Mouse (Mus musculus) cerebellum, adult 11-12 months (tissue): ENCODE measurements around the gene Qars.
A peak's percentile ranks its signal among the peaks of the same experiment; 100 is the strongest.

ENCODE experiments used
- DNase-seq: peaks from one replicate; pipeline ENCODE4 v3.0.0; 2022

Qars gene

DNA sequence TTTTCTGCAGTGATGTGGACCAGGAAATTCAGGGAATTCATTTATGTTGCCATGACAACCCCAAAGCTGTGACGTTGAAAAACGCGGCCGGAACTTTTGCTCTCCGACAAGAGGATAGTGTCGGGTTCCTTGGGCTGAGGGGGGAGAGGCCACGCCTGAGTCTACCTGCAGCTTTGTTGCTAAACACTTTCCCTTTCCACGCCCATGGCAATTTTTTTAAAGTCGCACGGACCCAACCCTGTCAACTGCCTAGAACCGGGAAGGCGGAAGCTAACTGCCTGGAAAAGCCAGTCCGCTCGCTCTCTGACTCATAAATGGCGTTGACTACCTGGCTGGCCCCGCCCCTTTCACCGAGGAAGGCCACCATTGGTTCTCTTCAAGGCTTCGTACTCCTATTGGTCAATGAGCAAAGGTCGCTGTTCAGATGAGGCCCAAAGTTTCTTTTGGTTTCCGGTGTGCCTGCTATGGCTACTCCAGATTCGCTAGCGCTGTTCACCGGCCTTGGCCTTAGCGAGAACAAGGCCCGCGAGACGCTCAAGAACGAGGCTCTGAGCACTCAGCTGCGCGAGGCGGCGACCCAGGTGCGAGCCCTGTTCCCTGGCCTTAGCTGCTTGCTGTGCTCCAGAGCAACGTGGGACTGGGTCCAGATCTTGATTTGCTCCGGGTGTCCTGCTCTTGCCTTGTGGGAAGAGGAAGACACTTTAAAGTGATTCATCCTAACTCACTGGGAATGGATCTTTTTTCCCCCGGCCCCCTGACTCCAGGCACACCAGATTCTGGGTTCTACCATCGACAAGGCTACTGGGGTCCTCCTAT is at the start of gene Qars:
Gene Qars (plus strand): TSS at position 88 of the 816 bp plus-strand sequence.
- peak; percentile 92 for DNase-seq

DNA sequence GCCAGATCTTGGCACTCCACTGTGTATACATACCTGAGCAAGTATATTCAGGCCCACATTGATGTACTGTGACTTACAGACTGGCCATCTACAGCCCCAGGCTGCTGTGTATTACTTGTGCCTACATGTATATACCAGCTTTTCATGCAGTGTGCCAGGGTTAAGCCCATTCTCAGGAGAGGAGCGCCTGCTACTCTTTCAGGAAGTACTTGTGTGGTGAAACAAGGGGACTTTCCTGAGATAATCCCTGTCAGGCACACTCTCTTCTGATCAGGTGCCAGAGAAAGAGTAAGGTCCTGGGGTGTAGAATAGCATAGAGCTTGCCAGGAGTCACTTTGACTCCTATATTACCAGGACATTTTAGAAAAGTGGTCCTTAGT is 47.6 kb upstream of the Qars start:
- DNase-seq, result no peak

GRCm38 (mm10) chr9:108460319-108461178 is 47.0 kb upstream of the Qars start, which contains the start of gene Ccdc71:
Gene Ccdc71, plus strand, starts transcription at chr9:108460527.
- DNase-seq, result peak; percentile 86

GRCm38 (mm10) chr9:108461181-108461631 is 46.3 kb upstream of the Qars start, which contains the start of gene Klhdc8b:
Gene Klhdc8b, minus strand, starts transcription at chr9:108461581.
- no peak for DNase-seq

- no peak for DNase-seq
Observed at GRCm38 (mm10) chr9:108461675-108462074, 45.8 kb upstream of the Qars start.

GRCm38 (mm10) chr9:108462192-108462591 is 45.3 kb upstream of the Qars start:
- DNase-seq, result no peak

GRCm38 (mm10) chr9:108463713-108464112 is 43.8 kb upstream of the Qars start:
- DNase-seq, result no peak

GRCm38 (mm10) chr9:108466219-108466618 is 41.3 kb upstream of the Qars start:
- no peak for DNase-seq

GRCm38 (mm10) chr9:108469430-108469829 is 38.1 kb upstream of the Qars start:
- no peak for DNase-seq

DNA sequence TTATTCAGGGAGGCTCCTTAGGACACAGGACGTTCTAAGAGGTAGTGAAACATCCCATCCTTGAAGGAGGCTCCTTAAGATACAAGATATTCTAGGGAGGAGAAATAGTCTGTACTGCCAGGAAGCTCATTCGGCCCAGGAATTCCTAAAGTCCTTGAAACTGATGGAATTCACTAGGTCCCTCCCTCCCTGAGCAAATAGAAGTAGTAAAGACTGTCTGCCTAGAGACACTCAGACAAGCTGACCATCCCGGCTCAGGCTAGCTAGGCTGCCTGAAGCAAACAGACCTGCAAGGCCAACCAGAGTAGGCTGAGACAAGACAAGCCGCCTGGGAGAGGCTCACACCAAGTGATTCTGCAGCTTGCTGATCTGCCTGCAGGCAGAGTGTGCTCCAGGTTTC is 37.7 kb upstream of the Qars start:
- no peak for DNase-seq

GRCm38 (mm10) chr9:108474528-108474927 is 33.0 kb upstream of the Qars start:
- DNase-seq, result no peak

DNA sequence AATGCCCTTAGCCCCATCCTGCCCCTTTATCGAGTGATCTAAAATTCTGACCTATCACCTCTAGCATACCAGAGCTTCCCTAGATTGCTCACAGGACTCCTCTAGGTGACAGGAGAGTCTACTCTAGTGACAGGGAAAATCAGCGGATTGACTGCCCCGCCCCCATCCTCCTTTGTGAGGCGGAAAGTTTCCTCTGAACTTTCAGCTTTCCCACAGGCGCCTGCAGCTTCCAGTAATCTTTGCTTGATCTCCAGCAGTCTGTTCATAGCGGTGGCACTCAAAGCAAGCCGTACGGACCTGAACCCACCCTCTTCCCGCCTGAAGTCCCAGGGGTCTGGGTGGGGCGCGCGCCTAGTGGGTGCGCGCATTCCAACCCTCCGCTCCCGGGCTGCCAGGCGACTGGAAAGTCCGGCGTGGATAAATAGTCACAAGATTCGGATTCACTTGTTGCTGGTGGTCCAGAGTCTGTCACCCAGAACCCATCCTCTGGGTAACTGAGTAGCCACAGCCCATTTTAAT is 28.8 kb upstream of the Qars start:
- DNase-seq, result no peak

GRCm38 (mm10) chr9:108479241-108479640 is 28.3 kb upstream of the Qars start:
- DNase-seq, result no peak

GRCm38 (mm10) chr9:108479721-108480351 is 27.7 kb upstream of the Qars start, which contains the start of gene Lamb2:
Gene Lamb2, plus strand, starts transcription at chr9:108479736.
- no peak for DNase-seq

GRCm38 (mm10) chr9:108480813-108481519 is 26.5 kb upstream of the Qars start:
- DNase-seq, result no peak

GRCm38 (mm10) chr9:108481520-108482210 is 25.8 kb upstream of the Qars start:
- DNase-seq, result no peak

DNA sequence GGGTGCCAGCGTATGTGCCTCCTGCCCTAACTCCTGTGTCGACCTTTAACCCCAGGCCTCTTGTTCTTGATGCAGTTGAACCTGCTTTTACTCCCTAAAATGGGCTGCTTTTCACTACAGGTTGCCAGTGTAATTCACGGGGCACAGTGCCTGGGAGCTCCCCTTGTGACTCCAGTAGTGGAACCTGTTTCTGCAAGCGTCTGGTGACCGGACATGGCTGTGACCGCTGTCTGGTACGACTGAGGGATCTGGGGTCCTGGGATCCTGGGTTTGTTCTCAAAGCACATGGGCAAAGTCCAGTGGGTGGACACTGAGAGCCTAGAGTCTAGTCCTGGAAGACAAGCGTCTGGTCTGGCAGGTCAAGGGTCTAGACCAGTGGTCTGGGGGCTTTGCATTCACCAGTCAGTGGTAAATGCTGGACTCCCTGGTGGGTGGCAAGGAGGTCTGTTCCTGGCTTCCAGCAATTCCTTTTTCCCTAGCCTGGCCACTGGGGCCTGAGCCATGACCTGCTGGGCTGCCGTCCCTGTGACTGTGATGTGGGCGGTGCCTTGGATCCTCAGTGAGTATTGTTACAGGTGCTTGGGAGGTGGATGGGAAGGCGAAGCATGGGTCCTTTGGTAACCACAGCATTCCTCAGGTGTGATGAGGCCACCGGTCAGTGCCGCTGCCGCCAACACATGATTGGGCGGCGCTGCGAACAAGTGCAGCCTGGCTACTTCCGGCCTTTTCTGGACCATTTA is 24.3 kb upstream of the Qars start:
- no peak for DNase-seq

GRCm38 (mm10) chr9:108484021-108484420 is 23.5 kb upstream of the Qars start:
- no peak for DNase-seq

DNA sequence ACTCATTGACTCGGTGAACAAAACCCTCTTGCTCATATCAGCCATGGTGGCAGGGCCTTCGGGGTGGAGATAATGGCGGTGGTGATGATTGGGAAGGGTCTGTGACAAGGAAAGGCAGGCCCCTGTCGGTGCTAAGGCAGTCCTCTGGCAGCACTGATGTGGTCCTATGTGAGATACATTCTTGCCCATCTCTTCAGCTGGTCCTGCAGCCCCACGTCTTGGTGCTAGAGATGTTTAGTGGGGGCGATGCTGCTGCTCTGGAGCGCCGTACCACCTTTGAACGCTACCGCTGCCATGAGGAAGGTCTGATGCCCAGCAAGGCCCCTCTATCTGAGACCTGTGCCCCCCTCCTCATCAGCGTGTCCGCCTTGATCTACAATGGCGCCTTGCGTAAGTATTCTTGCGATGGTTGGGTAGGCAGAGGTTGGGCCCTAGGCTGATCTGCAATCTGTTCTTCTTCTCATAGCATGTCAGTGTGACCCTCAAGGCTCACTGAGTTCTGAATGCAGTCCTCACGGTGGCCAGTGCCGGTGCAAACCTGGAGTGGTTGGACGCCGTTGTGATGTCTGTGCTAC is 22.1 kb upstream of the Qars start:
- no peak for DNase-seq

- no peak for DNase-seq
Observed at GRCm38 (mm10) chr9:108486973-108487530, 20.5 kb upstream of the Qars start.
